Mouse (Mus musculus) ES-Bruce4 (cell line): ENCODE data around the gene Hist1h2ap.

Source experiments
- CTCF ChIP-seq: IDR thresholded peaks from one replicate; pipeline ENCODE4 v1.8.1; 2011; ENCODE audit warnings: low read depth, low read length
- EP300 ChIP-seq: IDR thresholded peaks from 2 replicates; pipeline ENCODE4 v1.6.1; 2011; ENCODE audit warnings: low read depth, low read length; ENCODE audit not compliant: insufficient read depth
- POLR2A ChIP-seq: IDR thresholded peaks from one replicate; pipeline ENCODE4 v1.8.1; 2011; ENCODE audit warnings: low read length; ENCODE audit not compliant: insufficient read depth

DNA sequence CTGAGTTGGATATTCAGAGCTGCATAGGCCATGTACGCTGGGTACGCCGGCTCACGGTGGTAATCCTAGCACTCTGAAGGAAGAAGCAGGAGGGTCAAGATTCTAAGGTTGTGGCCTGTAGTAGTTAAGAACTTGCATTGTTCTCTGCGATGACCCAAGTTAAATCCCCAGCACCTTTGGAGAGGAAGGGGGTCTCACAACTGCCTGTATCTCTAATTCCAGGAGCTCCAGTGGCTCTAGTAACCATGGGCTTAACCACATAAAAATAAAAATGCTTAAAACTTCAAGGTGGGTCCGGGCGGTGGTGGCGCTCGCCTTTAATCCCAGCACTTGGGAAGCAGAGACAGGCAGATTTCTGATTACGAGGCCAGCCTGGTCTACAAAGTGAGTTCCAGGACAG, 3.0 kb downstream of the Hist1h2ap start:
- TF ChIP-seq POLR2A (no peak), CTCF (no peak), EP300 (no peak)
